Mouse (Mus musculus) inflammation-experienced regulatory T-cells (primary cell): ENCODE results near the gene Blzf1. TPM values are rescaled to one million over a fixed set of nuclear protein-coding genes. Genes with fewer than 3 reads are reported as not detected.

Experiments
- polyA plus RNA-seq, 2 experiments: library from polyadenylated mRNA; unstranded; fragments of 100-300 nt; shearing (Covaris generic); gene quantifications; one replicate each; pipeline ENCODE4 v1.2.1; 2017

Gene Blzf1
- 10 to 100 TPM; 15.5 to 15.7 TPM for polyA plus RNA-seq

GRCm38 (mm10) chr1:164307124-164307751 lies at the start of gene Blzf1:
TSS of gene Blzf1 (minus strand) at chr1:164307489.

GRCm38 (mm10) chr1:164303821-164304220 lies 3.5 kb downstream of the Blzf1 start, which contains the start of gene Nme7:
TSS of gene Nme7 (plus strand) at chr1:164304121.

GRCm38 (mm10) chr1:164275455-164275954 lies 31.8 kb downstream of the Blzf1 start, which contains the start of gene Ccdc181:
TSS of gene Ccdc181 (plus strand) at chr1:164275585.

GRCm38 (mm10) chr1:164248465-164249331 lies 58.6 kb downstream of the Blzf1 start, which contains the start of gene Slc19a2:
TSS of gene Slc19a2 (plus strand) at chr1:164249046.

Other genes starting within 250 kb of the Blzf1 start
- gene Sell, start 245.5 kb downstream of the Blzf1 start, polyA plus RNA-seq: 100 to 1,000 TPM; 502 to 585 TPM
- gene Selp, start 192.2 kb downstream of the Blzf1 start, polyA plus RNA-seq: 1 to 10 TPM; 1.4 to 2.2 TPM
- gene F5, start 155.7 kb downstream of the Blzf1 start, polyA plus RNA-seq: under 1 TPM in 1 of 2 experiments, not detected in 1; 0.16 TPM
- 1 to 10 TPM; 6.0 to 7.6 TPM for gene Slc19a2, start 58.4 kb downstream of the Blzf1 start, polyA plus RNA-seq
- gene Ccdc181, start 31.9 kb downstream of the Blzf1 start, polyA plus RNA-seq: 10 to 100 TPM in 1 of 2 experiments, 1 to 10 TPM in 1; 8.4 to 10.8 TPM
- gene Nme7, start 3.4 kb downstream of the Blzf1 start, polyA plus RNA-seq: 10 to 100 TPM; 13.8 to 23.0 TPM
- 10 to 100 TPM; 14.4 to 30.3 TPM for gene Atp1b1, start 150.9 kb upstream of the Blzf1 start, polyA plus RNA-seq